Mouse (Mus musculus) myocyte (in vitro differentiated cells): ENCODE measurements at regions not wholly inside any gene's neighbourhood (a gene's known extent, or its start where the extent isn't known, plus 50 kb on each side); places are given as distances from the start of the nearest gene placed in this dataset.

Experiments used
- CEBPB ChIP-seq: IDR thresholded peaks from 2 replicates; pipeline ENCODE4 v1.6.1; 2011; ENCODE audit warnings: mild to moderate bottlenecking, moderate library complexity; ENCODE audit not compliant: poor library complexity, insufficient read depth, severe bottlenecking
- MAX ChIP-seq: IDR thresholded peaks from one replicate; pipeline ENCODE4 v1.6.1; 2011; ENCODE audit warnings: low read depth, mild to moderate bottlenecking, control low read depth
- POLR2A ChIP-seq: IDR thresholded peaks from one replicate; pipeline ENCODE4 v1.6.1; 2011; ENCODE audit warnings: low read depth, mild to moderate bottlenecking, control low read depth, moderate library complexity; ENCODE audit not compliant: insufficient read length
- POLR2AphosphoS2 ChIP-seq: IDR thresholded peaks from one replicate; pipeline ENCODE4 v1.6.1; 2011; ENCODE audit warnings: low read depth, control low read depth; ENCODE audit not compliant: insufficient read length
- SRF ChIP-seq: IDR thresholded peaks from one replicate; pipeline ENCODE4 v1.6.1; 2011; ENCODE audit warnings: low read depth; ENCODE audit not compliant: control insufficient read depth, insufficient read length
- TCF12 ChIP-seq: IDR thresholded peaks from one replicate; pipeline ENCODE4 v1.6.1; 2011; ENCODE audit warnings: mild to moderate bottlenecking, control low read depth; ENCODE audit not compliant: poor library complexity, insufficient read depth, severe bottlenecking
- TCF3 ChIP-seq: IDR thresholded peaks from one replicate; pipeline ENCODE4 v1.6.1; 2011; ENCODE audit warnings: low read depth, control low read depth; ENCODE audit not compliant: insufficient read length
- USF1 ChIP-seq: IDR thresholded peaks from one replicate; pipeline ENCODE4 v1.6.1; 2011; ENCODE audit warnings: low read depth, mild to moderate bottlenecking, control low read depth, moderate library complexity

DNA sequence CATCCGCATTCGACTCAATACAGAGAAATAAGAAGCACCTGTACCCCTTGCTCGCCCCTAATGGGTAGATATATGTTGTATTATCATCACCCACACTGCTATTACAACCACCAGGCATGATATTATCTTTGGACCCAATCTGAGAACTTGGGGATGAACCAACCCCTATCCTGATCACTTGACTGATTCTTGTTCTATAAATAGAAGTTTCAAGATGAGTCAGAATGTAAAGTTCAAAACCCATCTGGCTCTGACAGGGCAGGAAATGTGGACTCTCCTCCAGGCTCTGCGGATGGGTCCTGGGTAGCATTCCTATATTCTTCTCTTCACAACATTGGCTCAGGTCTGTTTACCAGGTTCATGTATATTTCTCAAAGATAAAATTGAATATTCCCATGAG is 61.9 kb upstream of the Pard3b start:
- TF ChIP-seq MAX (no peak), POLR2A (no peak), TCF12 (no peak), SRF (no peak), CEBPB (no peak), POLR2AphosphoS2 (no peak), USF1 (no peak), TCF3 (no peak)
